Mouse (Mus musculus): ENCODE data around the gene Elk4.

DNA sequence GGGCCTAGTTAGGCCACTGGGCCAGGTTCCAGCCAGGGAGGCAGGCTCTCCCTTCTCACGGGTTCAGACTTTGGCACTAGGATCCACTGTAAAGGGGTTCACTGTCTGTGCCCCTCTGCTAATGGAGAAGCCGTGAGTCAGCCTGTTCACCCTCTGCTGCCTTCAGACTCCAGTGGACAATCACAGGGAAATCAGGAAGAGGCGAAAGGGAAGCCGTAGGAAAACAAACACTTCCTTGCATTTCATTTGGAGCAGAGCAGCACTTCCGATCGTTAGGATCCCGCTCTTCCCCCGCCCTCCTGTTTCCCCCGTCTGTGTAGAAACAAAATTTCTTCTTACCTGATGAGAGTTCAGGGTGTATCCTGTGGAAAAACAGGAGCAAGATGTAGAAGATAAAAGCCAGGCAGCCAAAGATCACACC is 32.8 kb downstream of the Elk4 start:
- TF ChIP-seq MAX (IDR thresholded peaks at IDR 0.05; ENCODE audit: low read length), result no peak
- TF ChIP-seq SMC3 (IDR thresholded peaks at IDR 0.05; ENCODE audit: low read depth, low read length), result no peak
- no peak for TF ChIP-seq CTCF (conservative IDR thresholded peaks at IDR 0.05 in 1 of 2, IDR thresholded peaks at IDR 0.05 in 1 of 2; ENCODE audit: low read depth in 2 of 2, low read length in 2 of 2)
- no peak for TF ChIP-seq POLR2AphosphoS2 (IDR thresholded peaks at IDR 0.05; ENCODE audit: low read depth, low read length)
- no peak for TF ChIP-seq GABPA (IDR thresholded peaks at IDR 0.05; ENCODE audit: insufficient replicate concordance, low read depth, low read length)
- no peak for TF ChIP-seq TBP (conservative IDR thresholded peaks at IDR 0.05; ENCODE audit: low read depth, low read length)
- TF ChIP-seq MAZ (IDR thresholded peaks at IDR 0.05; ENCODE audit: low read depth, low read length), result no peak
- TF ChIP-seq TCF12 (IDR thresholded peaks at IDR 0.05; ENCODE audit: low read depth, low read length), result no peak
- TF ChIP-seq ZC3H11A (IDR thresholded peaks at IDR 0.05; ENCODE audit: low read depth, low read length), result no peak
- no peak for TF ChIP-seq KAT2A (IDR thresholded peaks at IDR 0.05; ENCODE audit: insufficient replicate concordance, low read length)
- TF ChIP-seq SIN3A (IDR thresholded peaks at IDR 0.05; ENCODE audit: low read length), result no peak
- no peak for TF ChIP-seq HCFC1 (IDR thresholded peaks at IDR 0.05; ENCODE audit: low read depth, low read length)
